Mouse (Mus musculus): ENCODE measurements around the gene Scaf4.

DNA sequence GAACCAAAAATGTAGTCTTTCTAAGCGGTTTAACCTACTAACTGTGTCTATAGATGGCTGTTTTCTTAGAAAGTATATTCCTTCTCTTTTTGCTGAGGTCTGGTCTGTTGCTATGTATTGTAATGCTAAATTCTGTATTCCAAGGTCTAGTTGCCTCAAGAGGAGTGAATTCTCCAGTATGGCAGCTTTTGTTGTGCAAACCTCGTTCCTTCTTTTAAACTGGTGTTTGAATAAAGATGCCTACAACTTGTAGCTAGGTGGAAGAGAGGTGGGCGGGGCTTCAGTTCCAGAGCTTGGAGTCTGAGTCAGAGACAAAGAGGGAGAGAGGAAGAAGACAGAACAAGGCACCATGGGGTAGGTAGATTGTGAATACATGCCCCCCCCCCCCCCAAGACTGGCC is 25.5 kb upstream of the Scaf4 start:
- TF ChIP-seq CTCF (IDR thresholded peaks at IDR 0.05; ENCODE audit: low read depth, low read length) (no peak), POLR2A (IDR thresholded peaks at IDR 0.05; ENCODE audit: insufficient read depth, low read length) (no peak)

All from ES-Bruce4 (cell line).